Mouse (Mus musculus): ENCODE data around the gene Slc16a12. TPM values are rescaled to one million over a fixed set of nuclear protein-coding genes. Genes with fewer than 3 reads are reported as not detected.

Slc16a12 gene
- 1.6 TPM for polyA plus RNA-seq (2015; fragmentation: Illumina TruSeq; extraction: RNeasy Lipid Tissue Mini Kit (QIAGEN cat#74804); ENCODE audit: low read depth, low replicate concordance)

GRCm38 (mm10) chr19:34746688-34747504 lies at the start of gene Slc16a12:
TSS of gene Slc16a12 (minus strand) at chr19:34747289.

GRCm38 (mm10) chr19:34640623-34641022 lies 106.5 kb downstream of the Slc16a12 start, which contains the start of the genes Ifit1bl2 and Ifit1:
TSS of gene Ifit1bl2 (minus strand) at chr19:34640743.
TSS of gene Ifit1 (plus strand) at chr19:34640871.

Other genes with a start within 250 kb of the Slc16a12 start
- 22.1 TPM for gene Lipa, start 219.8 kb downstream of the Slc16a12 start, polyA plus RNA-seq (2015; fragmentation: Illumina TruSeq; extraction: RNeasy Lipid Tissue Mini Kit (QIAGEN cat#74804); ENCODE audit: low read depth, low replicate concordance)
- gene Ifit2, start 196.6 kb downstream of the Slc16a12 start, polyA plus RNA-seq (2015; fragmentation: Illumina TruSeq; extraction: RNeasy Lipid Tissue Mini Kit (QIAGEN cat#74804); ENCODE audit: low read depth, low replicate concordance) = 7.1 TPM
- gene Ifit3, start 163.8 kb downstream of the Slc16a12 start, polyA plus RNA-seq (2015; fragmentation: Illumina TruSeq; extraction: RNeasy Lipid Tissue Mini Kit (QIAGEN cat#74804); ENCODE audit: low read depth, low replicate concordance) = 13.5 TPM
- 5.8 TPM for gene Ifit1bl1, start 145.3 kb downstream of the Slc16a12 start, polyA plus RNA-seq (2015; fragmentation: Illumina TruSeq; extraction: RNeasy Lipid Tissue Mini Kit (QIAGEN cat#74804); ENCODE audit: low read depth, low replicate concordance)
- 5.2 TPM for gene Ifit3b, start 139.3 kb downstream of the Slc16a12 start, polyA plus RNA-seq (2015; fragmentation: Illumina TruSeq; extraction: RNeasy Lipid Tissue Mini Kit (QIAGEN cat#74804); ENCODE audit: low read depth, low replicate concordance)
- 0.88 TPM for gene Ifit1bl2, start 106.5 kb downstream of the Slc16a12 start, polyA plus RNA-seq (2015; fragmentation: Illumina TruSeq; extraction: RNeasy Lipid Tissue Mini Kit (QIAGEN cat#74804); ENCODE audit: low read depth, low replicate concordance)
- gene Ifit1, start 106.4 kb downstream of the Slc16a12 start, polyA plus RNA-seq (2015; fragmentation: Illumina TruSeq; extraction: RNeasy Lipid Tissue Mini Kit (QIAGEN cat#74804); ENCODE audit: low read depth, low replicate concordance) = 2.1 TPM
- gene Pank1, start 132.2 kb upstream of the Slc16a12 start, polyA plus RNA-seq (2015; fragmentation: Illumina TruSeq; extraction: RNeasy Lipid Tissue Mini Kit (QIAGEN cat#74804); ENCODE audit: low read depth, low replicate concordance) = 14.0 TPM
- gene Kif20b, start 175.1 kb upstream of the Slc16a12 start, polyA plus RNA-seq (2015; fragmentation: Illumina TruSeq; extraction: RNeasy Lipid Tissue Mini Kit (QIAGEN cat#74804); ENCODE audit: low read depth, low replicate concordance) = 0.25 TPM